Mouse (Mus musculus): ENCODE data around the gene Il9r.
"Not testable (repeated sequence)": the region's sequence is repeated elsewhere in the genome, so short reads cannot be mapped to it uniquely, and the experiment has no call there.

Il9r gene

DNA sequence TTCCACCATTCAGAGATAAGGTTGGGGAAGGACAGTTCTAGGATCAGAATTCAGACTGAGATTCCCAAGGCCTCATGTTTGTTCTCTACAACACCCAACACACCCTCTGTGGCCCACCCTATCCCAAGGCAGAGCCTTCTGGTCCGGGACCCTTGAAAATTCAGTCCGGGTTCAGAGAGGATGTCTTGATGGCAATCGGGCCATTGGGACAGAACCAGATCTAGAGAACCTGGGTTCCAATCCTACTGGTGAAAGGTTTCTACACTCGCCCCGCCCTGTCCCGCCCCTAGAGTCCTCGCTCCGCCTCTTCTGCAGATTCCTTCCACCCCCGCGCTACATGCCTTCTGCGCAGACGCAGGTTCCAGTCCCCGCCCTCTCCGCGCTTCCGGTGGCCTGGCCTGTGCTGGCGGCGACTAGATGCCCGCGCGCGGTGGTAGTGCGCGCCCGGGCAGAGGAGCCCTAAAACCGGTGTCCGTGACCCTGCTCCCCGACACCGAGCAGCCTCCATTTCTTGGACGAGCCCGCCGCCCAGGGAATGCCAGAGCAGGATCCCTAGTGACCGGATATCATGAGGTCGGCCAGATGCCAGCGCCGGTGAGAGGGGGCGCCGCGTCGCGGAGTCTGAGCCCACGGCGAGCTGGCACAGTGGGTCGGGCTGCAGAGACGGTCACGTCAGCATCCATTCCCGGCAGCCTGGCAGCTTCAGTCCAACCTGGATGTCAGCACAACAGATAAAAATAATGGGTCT lies 26.2 kb upstream of the Il9r start, which contains the start of gene Mpg:
Mpg (plus strand) TSS at position 382 of the 748 bp plus-strand sequence.
- DNase-seq (ENCODE audit: low spot score) = peak; percentile 85

DNA sequence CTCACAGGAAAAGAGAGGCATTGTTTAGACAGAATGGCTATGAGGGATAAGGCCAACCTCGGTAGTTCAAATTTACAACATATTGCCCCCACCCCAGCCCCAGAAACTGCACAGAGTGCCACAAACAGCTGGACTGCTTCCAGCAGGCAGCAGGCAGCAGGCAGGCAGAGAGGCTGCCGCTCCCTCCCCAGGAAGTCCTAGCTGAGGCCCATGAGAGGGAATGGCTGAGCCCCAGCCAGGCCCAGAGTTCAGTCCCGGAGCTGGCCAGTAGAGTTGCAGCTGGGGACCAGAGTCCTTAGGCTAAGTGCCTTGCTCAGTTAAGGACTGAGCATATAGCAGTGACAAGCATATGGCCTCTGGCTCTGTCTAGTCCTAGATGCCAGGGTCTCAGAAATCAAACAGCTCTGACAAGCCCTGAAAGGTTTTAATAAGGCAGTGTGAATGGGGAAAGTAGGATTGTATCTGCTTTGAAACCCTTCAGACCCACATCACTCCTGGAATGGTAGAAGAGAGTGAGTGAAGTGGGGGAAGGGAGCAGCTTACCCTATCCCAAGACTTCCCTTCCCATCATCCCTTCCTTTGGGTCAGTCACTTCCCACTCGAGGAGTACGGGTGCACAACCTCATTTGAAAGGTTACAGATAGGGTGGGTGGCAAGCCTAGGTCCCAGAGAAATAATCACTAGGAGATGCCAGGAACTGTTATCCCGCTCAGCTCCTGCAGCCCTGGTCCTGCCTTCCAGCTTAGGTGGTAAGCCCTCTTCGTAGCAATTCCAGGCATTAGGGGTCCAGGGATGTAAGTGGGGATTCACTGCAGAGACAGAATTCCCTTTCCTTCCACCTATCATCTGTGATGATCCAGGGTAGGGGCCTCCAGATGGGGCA lies 25.4 kb upstream of the Il9r start:
- no peak for DNase-seq (ENCODE audit: low spot score)

DNA sequence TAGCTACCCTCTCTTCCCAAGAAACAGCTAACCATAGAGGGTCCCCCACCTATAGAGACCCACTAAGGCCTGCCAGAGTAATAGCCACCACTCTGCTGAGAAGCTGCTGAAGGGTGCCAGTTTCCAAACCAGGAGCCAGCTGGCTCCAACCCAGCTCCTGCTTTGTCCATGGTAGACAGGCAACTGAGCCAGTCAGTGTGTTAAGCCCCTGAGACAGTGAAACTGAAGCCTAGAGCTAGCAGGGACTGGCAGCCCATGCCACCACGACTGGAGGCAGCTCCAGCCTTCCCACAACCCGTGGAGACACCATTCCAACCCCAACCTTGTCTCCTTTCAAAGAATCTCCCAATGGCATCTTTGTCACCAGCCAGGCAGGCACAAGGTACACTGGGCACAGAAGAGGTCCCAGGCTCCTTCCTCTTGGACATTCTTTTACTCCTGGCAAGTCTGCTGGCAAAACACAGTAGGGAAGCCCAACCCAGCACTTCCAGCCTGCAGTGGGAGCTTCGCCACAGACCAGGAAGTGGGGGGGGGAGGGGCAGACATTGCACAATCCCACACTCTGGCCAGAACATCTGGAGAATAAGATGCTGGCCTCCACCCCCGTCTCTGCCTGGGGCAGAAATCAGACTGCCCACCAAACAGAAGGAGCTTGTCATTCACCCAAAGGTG lies 24.5 kb upstream of the Il9r start:
- DNase-seq (ENCODE audit: low spot score) = peak; percentile 66

DNA sequence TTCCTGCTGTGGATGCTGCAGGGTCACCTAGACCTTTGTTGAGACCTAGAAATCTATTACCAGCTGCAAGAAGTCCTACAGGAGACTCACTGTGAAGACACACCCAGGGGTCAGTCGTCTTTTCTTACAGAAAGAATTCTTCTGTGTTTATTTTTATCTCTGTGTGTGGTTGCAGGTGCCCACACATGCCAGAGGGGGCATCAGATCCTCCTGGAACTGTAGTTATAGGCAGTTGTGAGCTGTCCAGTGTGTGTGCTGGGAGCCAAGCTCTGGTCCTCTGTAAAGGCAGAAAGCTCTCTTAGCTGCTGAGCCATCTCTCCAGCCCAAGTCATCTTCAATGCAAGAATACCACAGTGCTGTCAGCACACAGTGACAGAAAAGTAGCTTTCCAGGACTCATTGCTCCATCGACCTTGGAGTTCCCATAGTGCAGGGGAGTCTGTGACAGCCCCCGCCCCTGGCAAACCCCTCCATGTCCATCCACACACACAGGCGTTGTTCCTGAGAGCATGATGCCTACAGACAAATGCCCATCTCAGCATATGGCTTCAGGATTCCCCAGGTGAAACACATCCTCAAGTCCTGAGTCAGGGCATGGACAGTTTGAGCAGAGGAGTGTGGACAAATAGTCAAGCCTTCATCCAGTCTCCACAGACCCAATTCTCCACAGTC lies 23.4 kb upstream of the Il9r start:
- no peak for DNase-seq (ENCODE audit: low spot score)

DNA sequence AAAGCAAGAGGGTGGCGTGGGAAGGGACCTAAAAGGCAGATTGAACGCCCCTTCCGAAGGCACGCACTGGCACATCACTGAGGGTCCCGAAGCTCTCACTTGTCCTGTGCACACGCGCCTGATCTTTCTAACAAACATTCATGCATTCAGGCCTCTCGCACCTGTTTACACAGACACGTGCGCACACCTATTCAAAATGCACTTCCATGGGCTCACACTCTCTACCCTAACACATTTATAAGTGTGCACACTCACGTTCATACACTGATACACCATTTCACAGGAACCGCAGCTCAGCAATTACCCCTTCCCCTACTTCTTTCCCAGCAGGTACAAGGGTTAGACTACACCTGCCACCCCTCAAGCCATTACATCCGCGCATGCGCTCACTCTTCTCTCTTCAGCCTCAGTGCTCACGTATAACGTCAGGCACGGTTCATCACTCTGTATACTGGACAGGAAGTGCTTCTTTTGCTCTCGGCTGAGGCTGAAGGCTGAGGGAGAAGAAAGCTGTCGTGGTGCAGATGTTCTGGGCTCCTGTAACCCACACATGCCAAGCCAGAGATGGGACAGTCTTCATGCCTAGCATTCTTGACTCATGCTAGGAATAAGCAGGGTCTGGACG lies 22.6 kb upstream of the Il9r start:
- no peak for DNase-seq (ENCODE audit: low spot score)

DNA sequence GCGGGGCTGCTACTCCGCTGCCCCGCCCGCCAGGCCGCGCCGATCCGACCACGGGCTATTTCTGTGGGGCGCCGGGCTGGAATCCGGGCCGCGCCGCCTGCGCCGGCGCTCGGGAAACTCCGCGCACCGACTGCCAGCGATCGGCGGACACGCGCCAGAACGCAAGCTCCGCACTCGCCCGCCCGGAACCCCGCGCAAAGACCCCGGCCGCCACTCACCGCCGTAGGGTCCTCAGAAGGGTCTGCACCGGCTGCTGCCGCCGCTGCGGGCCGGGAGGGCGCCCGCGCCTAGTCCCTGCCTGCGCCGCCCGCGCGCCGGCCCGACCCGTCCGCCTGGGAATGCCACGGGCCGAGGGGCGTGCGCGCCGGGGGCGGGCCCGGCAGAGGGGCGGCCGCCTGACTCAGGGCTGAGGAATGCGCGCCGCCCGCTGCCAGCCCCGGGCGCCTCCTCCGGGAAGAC lies 21.9 kb upstream of the Il9r start, which contains the start of gene Rhbdf1:
Rhbdf1 (minus strand) TSS at position 350 of the 459 bp plus-strand sequence.
- DNase-seq (ENCODE audit: low spot score) = peak; percentile 33

DNA sequence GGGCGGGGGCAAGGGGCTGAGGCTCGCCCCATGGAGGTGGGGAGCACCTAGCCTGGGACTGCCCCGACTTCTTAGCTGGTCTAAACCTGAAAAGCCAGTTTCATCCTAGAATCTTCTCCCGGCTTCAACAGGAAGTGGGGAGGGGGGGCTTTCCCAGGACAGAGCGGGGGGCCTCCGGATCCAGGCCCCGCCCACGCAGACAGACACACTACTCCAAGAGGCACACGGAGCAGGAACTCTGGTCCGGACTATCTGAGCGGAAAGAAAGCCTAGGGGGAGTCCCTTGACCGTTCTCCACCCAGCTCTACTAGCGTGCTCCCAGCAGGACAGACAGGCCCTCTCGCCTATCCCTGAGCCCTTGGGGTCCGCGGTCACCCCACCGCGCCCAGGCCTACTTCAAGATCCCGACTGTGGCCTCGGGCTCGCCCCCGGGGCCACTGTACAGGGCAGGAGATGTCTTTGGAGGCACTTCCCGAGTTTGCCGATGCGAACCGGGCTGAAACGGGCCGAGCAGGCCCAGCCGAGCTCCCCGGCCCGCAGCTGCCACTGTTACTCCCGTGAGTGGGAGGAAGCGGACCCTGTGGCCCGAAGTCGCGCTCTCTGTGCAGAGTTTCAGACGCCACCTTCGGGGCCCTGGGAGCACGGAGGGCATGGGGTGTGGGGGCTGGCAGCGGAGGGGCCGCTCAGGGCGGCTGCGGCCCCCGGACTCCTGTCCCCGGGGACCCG lies 21.3 kb upstream of the Il9r start:
- DNase-seq (ENCODE audit: low spot score) = peak; percentile 50

DNA sequence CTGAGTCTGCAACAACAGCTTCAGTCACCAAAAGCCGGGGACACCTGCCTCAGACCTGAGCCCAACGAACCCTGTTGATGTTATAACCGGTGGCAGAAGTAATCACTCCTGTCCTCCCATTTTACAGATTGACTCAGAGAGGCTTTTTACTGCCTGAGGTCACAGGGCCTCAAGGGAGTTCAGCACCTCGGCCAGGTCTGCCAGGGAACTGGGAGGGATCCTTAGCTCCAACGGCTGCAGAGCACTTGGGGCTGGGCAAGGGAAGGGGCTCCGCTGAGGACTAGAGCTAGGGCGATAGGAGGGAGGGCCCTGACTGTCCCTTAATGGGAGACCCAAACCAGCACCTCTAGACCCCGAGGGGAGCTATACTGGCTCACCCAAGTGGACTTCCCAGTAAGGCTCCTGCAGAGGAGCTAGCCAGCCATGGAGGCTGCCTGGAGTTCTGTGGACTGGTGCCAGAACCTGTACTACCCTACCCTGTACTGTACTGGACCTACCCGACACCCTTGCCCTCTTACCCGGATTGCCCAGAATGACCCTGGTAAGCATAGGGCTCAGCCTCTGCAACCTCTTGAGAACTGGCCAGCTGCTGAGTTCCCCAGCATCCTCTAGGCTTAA lies 20.6 kb upstream of the Il9r start:
- peak; percentile 33 for DNase-seq (ENCODE audit: low spot score)

DNA sequence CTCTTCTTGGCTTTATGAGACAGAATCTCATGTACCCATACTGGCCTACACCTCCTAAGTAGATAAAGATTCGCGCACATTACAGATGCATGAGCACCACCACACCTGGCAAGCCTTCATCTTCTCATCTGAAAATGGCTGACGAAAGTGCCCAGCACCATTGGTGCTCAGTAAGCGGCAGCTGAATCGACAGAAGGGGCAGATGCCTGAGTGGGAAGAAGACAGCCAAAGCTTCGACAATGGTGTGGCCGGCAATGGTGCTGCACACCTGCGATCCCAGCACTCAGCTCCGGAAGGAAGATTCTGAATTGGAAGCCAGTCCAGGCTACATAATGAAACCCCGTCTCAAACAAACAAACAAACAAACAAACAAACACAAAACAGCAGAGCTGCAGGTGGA lies 19.2 kb upstream of the Il9r start:
- no peak for DNase-seq (ENCODE audit: low spot score)

DNA sequence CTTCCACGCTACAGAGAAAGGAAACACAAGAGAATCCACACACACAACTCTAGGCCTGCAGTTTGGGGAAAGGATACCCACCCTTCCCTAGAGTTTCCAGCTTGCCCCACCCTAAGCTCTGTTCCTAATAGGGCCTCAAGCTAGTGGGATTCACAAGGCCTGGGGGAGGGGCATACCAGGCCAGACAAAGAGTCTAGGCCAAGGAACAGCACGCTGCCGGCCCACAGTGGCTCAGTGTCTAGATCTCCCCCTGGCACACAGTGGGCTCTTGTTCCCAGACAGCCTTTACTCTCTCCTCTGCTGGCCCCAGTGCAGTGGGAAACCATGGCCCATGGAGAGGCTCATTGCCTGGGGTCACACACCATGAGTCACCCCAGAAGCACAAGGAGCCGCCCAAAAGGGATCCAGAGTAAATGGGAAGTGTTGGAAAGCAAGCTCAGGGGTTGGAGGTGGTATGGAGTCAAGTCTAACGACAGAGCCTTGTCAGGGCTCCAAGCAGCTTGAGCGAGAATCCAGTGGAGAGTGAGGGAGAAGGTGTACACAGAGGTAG lies 18.5 kb upstream of the Il9r start:
- DNase-seq (ENCODE audit: low spot score) = no peak

DNA sequence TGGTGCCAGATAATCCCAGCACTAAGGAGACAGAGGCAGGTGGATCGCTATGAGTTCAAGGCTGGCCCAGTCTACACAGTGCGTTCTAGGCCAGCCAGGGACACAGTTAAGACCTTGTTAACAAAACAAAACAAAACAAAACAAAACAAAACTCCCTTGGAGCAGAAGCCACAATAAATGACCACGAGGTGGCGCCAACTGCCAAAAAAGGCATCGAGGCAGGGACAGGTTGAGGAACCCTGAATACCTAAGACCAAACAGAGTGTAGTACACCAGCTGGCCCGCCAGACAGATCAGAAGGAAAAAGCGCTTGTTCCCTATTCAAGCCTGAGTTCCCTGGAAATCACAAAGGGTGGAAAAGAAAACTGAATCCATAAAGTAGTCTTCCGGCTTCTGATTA lies 16.8 kb upstream of the Il9r start:
- no peak for DNase-seq (ENCODE audit: low spot score)

DNA sequence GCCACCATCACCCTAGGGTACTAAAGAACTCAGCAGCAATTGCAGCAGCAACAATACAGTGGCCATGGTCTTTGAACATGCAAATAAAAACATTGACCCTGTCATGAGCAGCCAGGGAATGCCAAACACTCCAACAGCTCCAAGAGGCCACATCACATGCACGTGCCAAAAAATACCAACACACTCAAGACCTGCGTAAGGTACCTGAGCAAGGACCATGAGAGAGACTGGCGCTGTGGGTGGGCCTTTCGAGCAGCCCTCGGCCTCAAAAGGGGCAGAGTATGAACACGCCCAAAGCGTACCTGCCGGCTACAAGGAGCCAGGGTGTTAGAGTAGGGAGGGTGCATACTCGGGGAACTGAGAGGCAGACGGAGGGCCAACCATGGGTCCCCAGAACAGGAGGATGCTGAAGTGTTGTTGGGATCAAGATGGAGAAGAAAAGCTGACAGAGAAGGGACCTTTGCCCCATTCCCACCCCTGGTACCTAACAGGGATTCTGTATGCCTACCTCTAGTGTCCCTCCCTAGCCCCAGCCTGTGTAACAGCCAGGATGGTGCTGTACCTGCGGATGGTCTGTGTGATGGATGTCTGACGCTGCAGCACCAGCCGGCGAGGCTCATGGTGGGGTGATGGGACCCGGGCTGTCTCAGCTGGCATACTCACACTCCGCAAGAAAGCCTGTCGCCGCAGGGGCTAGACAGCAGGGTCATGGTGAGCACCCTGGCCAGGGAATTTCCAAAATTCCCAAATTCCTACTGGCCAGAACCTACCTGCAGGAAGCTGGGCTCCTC lies 15.5 kb upstream of the Il9r start:
- no peak for DNase-seq (ENCODE audit: low spot score)

DNA sequence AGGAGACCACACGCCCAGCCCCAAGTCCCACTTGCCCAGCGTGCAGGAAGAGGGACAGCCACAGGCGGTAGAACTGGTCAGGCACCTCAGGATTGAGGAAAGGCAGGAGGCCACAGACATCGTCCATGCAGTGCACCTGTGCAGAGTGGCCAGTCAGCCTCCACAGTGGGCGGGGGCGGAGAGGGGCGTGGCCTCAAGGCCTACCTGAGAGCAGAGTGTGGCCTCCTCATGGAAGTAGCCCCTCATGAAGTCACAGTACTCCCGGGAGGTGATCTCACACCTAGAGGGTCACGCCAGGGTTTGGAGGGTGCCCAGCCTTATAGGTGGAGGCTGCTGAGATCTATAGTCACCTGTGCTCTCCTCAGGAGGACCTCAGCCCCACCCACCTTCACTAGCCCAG lies 10.5 kb upstream of the Il9r start:
- DNase-seq (ENCODE audit: low spot score) = no peak

DNA sequence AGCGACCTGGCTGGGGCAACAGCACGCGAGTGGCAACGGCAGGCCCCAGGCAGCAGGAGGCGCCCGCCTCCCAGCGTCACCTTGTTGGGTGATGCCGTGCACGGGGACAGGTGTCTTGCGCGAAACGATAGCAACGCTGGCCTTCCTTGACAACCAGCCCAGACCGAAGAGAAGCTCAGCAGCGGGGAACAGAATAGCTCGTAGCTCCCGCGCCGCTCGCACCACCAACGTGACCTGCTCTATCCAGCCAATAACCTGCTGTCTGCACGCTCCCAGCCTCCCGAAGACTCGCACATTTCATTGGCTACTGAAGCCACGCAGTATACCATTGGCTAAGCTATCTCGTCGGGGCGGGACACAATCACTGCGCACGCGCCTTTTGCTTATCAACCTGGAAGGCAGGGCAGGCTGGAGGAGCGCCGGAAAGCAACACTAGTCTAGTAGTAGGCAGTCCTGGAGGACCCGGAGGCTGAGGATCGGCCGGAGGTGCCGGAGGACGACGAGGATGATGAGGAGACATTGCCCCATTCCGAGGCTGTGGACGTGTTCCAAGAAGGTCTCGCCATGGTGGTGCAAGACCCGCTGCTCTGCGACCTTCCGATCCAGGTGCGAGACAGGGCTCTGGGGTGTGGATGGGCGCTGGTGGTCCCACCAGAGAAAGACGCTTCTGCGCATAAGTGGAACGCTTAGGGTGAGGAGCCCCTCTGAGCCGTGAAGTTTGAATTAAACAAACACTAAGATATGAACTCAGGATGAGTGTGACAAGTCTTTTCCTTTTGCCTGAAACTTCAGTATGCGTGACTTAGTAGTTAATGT lies 5.2 kb upstream of the Il9r start, which contains the start of gene Snrnp25:
Snrnp25 (plus strand) TSS at position 358 of the 816 bp plus-strand sequence.
- DNase-seq (ENCODE audit: low spot score) = peak; percentile 96

DNA sequence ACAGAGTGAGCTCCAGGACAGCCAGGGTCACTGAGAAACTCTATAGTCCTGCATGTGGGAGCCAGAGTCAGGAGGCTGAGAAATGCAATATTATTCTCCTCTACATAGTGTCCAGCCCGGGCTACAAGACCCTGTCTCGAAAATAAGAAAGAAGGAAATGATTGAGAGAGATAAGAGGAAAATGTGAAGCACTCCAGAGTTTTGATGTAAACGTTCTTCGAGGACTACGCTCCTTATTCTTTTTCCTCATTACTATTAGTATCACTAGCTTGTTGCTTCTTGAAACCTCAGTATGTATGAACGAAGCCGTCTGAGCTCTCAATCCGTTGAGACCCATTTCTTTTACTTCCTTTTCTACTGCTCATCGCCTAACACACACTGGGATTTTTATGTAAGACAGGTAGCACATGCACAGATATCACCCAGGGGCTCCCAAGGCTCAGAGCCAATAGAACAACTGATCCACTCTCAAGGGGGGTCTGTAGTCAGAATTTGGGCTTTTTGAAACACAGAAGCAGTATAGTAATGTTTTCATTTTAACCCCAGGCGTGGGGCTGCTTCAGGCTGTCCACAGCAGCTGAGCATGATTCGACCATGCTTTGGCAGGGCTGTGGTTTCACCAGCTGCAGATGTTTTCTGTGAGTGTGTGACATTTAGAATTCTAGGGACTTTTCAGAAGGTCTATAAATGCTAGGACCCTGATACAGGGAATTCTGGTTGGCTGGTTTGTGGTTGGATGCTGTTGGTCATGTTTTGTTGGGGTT lies 2.0 kb upstream of the Il9r start:
- DNase-seq (ENCODE audit: low spot score) = no peak

DNA sequence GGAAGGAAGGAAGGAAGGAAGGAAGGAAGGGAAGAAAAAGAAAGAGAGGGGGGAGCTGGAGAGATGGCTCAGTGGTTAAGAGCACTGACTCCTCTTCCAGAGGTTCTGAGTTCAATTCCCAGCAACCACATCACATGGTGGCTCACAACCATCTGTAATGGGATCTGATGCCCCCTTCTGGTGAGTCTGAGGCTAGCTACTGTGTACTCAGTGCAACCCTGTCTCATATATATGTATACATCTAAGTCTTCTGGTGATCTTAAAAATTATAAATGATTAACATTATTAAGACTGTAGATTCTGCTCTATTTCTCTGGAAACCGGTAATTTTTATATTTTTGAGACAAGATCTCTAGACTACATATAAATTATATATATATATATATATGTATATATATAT lies 913 bp upstream of the Il9r start:
- not testable (repeated sequence) for DNase-seq (ENCODE audit: low spot score)

DNA sequence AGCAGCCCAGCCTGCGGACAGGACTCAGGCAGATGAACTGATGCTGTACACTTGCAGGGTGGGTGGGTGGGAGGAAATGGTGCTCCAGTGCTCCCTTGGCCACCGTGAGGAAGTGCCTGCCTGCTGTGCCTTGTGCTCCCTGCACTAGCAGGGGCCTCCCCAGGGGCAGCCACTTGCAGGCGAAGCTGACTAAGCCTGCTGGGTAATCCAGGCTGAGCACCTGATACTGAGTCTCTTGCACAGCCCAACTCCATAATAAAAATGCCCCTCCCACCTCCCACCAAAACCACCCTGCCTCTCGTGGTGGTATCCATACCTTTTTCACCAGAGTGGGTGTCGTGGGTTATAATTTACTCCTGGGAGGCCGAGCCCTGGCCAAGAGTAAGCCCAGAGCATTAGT lies 849 bp downstream of the Il9r start:
- DNase-seq (ENCODE audit: low spot score) = no peak

Data from testis, postnatal 14 days (tissue).